Mouse (Mus musculus) forebrain, embryonic 10.5 days (tissue): ENCODE measurements around the gene Gm9803. TPM values are rescaled to one million over a fixed set of nuclear protein-coding genes. Genes with fewer than 3 reads are reported as not detected.

Experiments used
- DNase-seq: peaks from one replicate; pipeline ENCODE4 v3.0.0-alpha.2; 2017; ENCODE audit warnings: low spot score; ENCODE audit errors: extremely low spot score
- H3K27ac ChIP-seq: fragments of 300-500 bp; sonication (generic); 2 replicates; pipeline ENCODE4 v1.5.1; 2016; ENCODE audit warnings: mild to moderate bottlenecking
- H3K27me3 ChIP-seq: fragments of 300-500 bp; sonication (generic); 2 replicates; pipeline ENCODE4 v1.6.1; 2016; ENCODE audit warnings: mild to moderate bottlenecking; ENCODE audit not compliant: poor library complexity, severe bottlenecking
- H3K36me3 ChIP-seq: fragments of 300-500 bp; sonication (generic); replicated peaks from 2 replicates; pipeline ENCODE4 v1.6.1; 2016; ENCODE audit warnings: mild to moderate bottlenecking, moderate library complexity
- H3K4me1 ChIP-seq: fragments of 300-500 bp; sonication (generic); 2 replicates; pipeline ENCODE4 v1.6.1; 2016
- H3K4me3 ChIP-seq: fragments of 300-500 bp; sonication (generic); 2 replicates; pipeline ENCODE4 v1.5.1; 2016; ENCODE audit warnings: mild to moderate bottlenecking, moderate library complexity
- H3K9me3 ChIP-seq: fragments of 300-500 bp; sonication (generic); 2 replicates; pipeline ENCODE4 v1.6.1; 2016; ENCODE audit warnings: mild to moderate bottlenecking, moderate library complexity
- WGBS: fragments of 180-500 bp; shearing (Covaris S2); methylation state at CpG from one replicate; pipeline ENCODE4 v1.1.7; 2016; 5-methylcytosine and 5-hydroxymethylcytosine counted together
- polyA plus RNA-seq: library from polyadenylated mRNA; unstranded; fragments of >200 nt; fragmentation: Nextera tagmentation; extraction: Ambion mirVana; gene quantifications from 2 replicates; pipeline ENCODE4 v1.2.1, GENCODE M21; 2016

Gene Gm9803
- polyA plus RNA-seq, 1 experiment from 2014 or later = 9.4 TPM

- no peak for DNase-seq
These were observed 5.5 kb upstream of the Gm9803 start for GRCm38 (mm10) chr10:43518368-43518767.

GRCm38 (mm10) chr10:43519977-43520376, 3.9 kb upstream of the Gm9803 start:
- Histone ChIP-seq H3K4me3 (no peak overlapping the region), H3K27me3 (no peaks in the 10 kb centered on the region), H3K27ac (no peak overlapping the region), H3K36me3 (peaks cover 27% of the 10 kb centered on the region), H3K9me3 (no peaks in the 10 kb centered on the region), H3K4me1 (0 out of 2 replicates have a peak, but pooled peaks cover 3% of the 10 kb centered on the region)
- 94% methylated on average over 2 of the region's 2 CpGs for WGBS
- no peak for DNase-seq

More at GRCm38 (mm10) chr10:43518368-43518767, 5.5 kb upstream of the Gm9803 start:
- 89% methylated on average over 11 of the region's 13 CpGs for WGBS
- Histone ChIP-seq H3K36me3 (peaks cover 34% of the 10 kb centered on the region), H3K4me1 (0 out of 2 replicates have a peak, but pooled peaks cover 3% of the 10 kb centered on the region), H3K4me3 (no peak overlapping the region), H3K27ac (no peak overlapping the region), H3K27me3 (no peaks in the 10 kb centered on the region), H3K9me3 (no peaks in the 10 kb centered on the region)

GRCm38 (mm10) chr10:43527283-43528269, 3.7 kb downstream of the Gm9803 start:
- H3K9me3 ChIP-seq = no peaks in the 10 kb centered on the region
- peak overlapping the region; percentile 27 for H3K4me3 ChIP-seq
- H3K27ac ChIP-seq = peak overlapping the region; percentile 88
- DNase-seq = peak; percentile 64
- 29% methylated on average over 15 of the region's 15 CpGs for WGBS
- H3K36me3 ChIP-seq = peaks cover 67% of the 10 kb centered on the region
- H3K4me1 ChIP-seq = peaks cover 33% of the 10 kb centered on the region
- H3K27me3 ChIP-seq = no peaks in the 10 kb centered on the region

- WGBS = 92% methylated on average over 1 of the region's 1 CpGs
- no peak for DNase-seq
- peaks cover 65% of the 10 kb centered on the region for H3K36me3 ChIP-seq
These were observed 10.5 kb downstream of the Gm9803 start for GRCm38 (mm10) chr10:43534382-43534781.

GRCm38 (mm10) chr10:43537652-43538051, 13.8 kb downstream of the Gm9803 start:
- Histone ChIP-seq H3K4me1 (peaks cover 21% of the 10 kb centered on the region), H3K27me3 (no peaks in the 10 kb centered on the region), H3K9me3 (no peaks in the 10 kb centered on the region), H3K27ac (no peak overlapping the region), H3K36me3 (peaks cover 34% of the 10 kb centered on the region), H3K4me3 (no peak overlapping the region)
- 94% methylated on average over 7 of the region's 7 CpGs for WGBS
- DNase-seq = no peak

More at GRCm38 (mm10) chr10:43534382-43534781, 10.5 kb downstream of the Gm9803 start:
- H3K4me3 ChIP-seq = no peak overlapping the region
- peaks cover 7% of the 10 kb centered on the region for H3K4me1 ChIP-seq
- no peaks in the 10 kb centered on the region for H3K27me3 ChIP-seq
- no peak overlapping the region for H3K27ac ChIP-seq
- H3K9me3 ChIP-seq = no peaks in the 10 kb centered on the region

GRCm38 (mm10) chr10:43538831-43539230, 14.9 kb downstream of the Gm9803 start:
- Histone ChIP-seq H3K4me3 (no peak overlapping the region), H3K27me3 (no peaks in the 10 kb centered on the region), H3K9me3 (no peaks in the 10 kb centered on the region), H3K4me1 (peaks cover 21% of the 10 kb centered on the region), H3K27ac (no peak overlapping the region), H3K36me3 (peaks cover 24% of the 10 kb centered on the region)
- no peak for DNase-seq
- 91% methylated on average over 5 of the region's 5 CpGs for WGBS

GRCm38 (mm10) chr10:43539746-43540310, 15.9 kb downstream of the Gm9803 start:
- Histone ChIP-seq H3K36me3 (peaks cover 24% of the 10 kb centered on the region), H3K27me3 (no peaks in the 10 kb centered on the region), H3K9me3 (no peaks in the 10 kb centered on the region), H3K4me1 (peaks cover 21% of the 10 kb centered on the region), H3K27ac (peak overlapping the region; percentile 92), H3K4me3 (peak overlapping the region; percentile 86)
- no peak for DNase-seq
- 27% methylated on average over 12 of the region's 12 CpGs for WGBS

- Histone ChIP-seq H3K27ac (peak within 1 kb of the TSS; percentile 92), H3K36me3 (peaks cover 16% of the 10 kb centered on the region), H3K27me3 (no peaks in the 10 kb centered on the region), H3K4me1 (peaks cover 21% of the 10 kb centered on the region), H3K4me3 (peak within 1 kb of the TSS; percentile 86), H3K9me3 (no peaks in the 10 kb centered on the region)
- under 1% methylated on average over 55 of the region's 56 CpGs for WGBS
- DNase-seq = peak; percentile 95
These were observed 16.7 kb downstream of the Gm9803 start, which contains the start of gene 1700021F05Rik for GRCm38 (mm10) chr10:43540442-43541152. 1700021F05Rik (minus strand) TSS chr10:43540994.

GRCm38 (mm10) chr10:43541153-43541544, 17.3 kb downstream of the Gm9803 start:
- H3K27ac ChIP-seq = peak overlapping the region; percentile 92

GRCm38 (mm10) chr10:43549411-43549810, 25.5 kb downstream of the Gm9803 start:
- peaks cover 5% of the 10 kb centered on the region; the same call in 1 of the 2 replicates for H3K9me3 ChIP-seq
- no peaks in the 10 kb centered on the region for H3K27me3 ChIP-seq
- no peak for DNase-seq
- WGBS = 60% methylated on average over 5 of the region's 5 CpGs
- H3K4me3 ChIP-seq = no peak overlapping the region
- H3K27ac ChIP-seq = no peak overlapping the region
- H3K36me3 ChIP-seq = no peaks in the 10 kb centered on the region
- peaks cover 5% of the 10 kb centered on the region; the same call in 1 of the 2 replicates for H3K4me1 ChIP-seq

More at GRCm38 (mm10) chr10:43541153-43541544, 17.3 kb downstream of the Gm9803 start:
- H3K36me3 ChIP-seq = peaks cover 11% of the 10 kb centered on the region
- no peaks in the 10 kb centered on the region for H3K27me3 ChIP-seq
- WGBS = 51% methylated on average over 8 of the region's 8 CpGs
- peak overlapping the region; percentile 86 for H3K4me3 ChIP-seq
- no peak for DNase-seq
- H3K4me1 ChIP-seq = peaks cover 21% of the 10 kb centered on the region
- no peaks in the 10 kb centered on the region for H3K9me3 ChIP-seq

GRCm38 (mm10) chr10:43550923-43551322, 27.0 kb downstream of the Gm9803 start:
- Histone ChIP-seq H3K27me3 (no peaks in the 10 kb centered on the region), H3K4me3 (no peak overlapping the region), H3K36me3 (no peaks in the 10 kb centered on the region), H3K4me1 (peaks cover 5% of the 10 kb centered on the region; the same call in 1 of the 2 replicates), H3K9me3 (peaks cover 5% of the 10 kb centered on the region; the same call in 1 of the 2 replicates), H3K27ac (no peak overlapping the region)
- 47% methylated on average over 3 of the region's 3 CpGs for WGBS
- no peak for DNase-seq

GRCm38 (mm10) chr10:43551388-43551787, 27.5 kb downstream of the Gm9803 start:
- Histone ChIP-seq H3K4me3 (no peak overlapping the region), H3K36me3 (no peaks in the 10 kb centered on the region), H3K27ac (no peak overlapping the region), H3K27me3 (no peaks in the 10 kb centered on the region), H3K9me3 (peaks cover 5% of the 10 kb centered on the region; the same call in 1 of the 2 replicates), H3K4me1 (peaks cover 5% of the 10 kb centered on the region; the same call in 1 of the 2 replicates)
- WGBS = 33% methylated on average over 3 of the region's 3 CpGs
- no peak for DNase-seq
